Mouse (Mus musculus): Measurements from ENCODE around the gene Gfod2. TPM values are rescaled to one million over a fixed set of nuclear protein-coding genes. Genes with fewer than 3 reads are reported as not detected.

Gfod2 gene
- total and polyA plus RNA-seq, 3 experiments, result 2.3 to 3.7 (median 3.7) TPM

DNA sequence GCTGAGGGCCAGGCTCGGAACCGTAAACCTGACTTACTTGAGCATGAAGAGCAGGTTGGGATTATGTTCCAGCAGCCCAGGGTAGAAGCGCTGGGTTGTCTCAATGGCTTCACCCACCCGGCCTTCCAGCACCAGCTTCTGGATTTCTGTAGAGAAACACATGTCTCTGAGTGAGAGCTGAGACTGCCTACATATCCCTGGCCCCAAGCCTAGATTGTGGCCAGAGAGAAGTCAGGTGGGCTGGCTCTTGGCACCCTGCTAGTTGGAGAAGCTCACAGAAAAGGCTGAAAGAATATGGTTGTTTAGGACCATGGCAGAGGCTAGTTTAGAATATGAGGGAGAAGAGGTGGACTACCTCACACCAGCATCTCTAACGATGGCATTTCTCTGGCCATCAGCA is 16.0 kb upstream of the Gfod2 start:
- Histone ChIP-seq H3K27me3 (ENCODE audit: control insufficient read depth, insufficient read depth, low read length) (no peaks in the 10 kb centered on the region), H3K4me3 (no peak overlapping the region), H3K79me2 (replicated peaks; ENCODE audit: control insufficient read depth, insufficient read depth, low read length) (no peaks in the 10 kb centered on the region), H3K36me3 (ENCODE audit: control insufficient read depth, insufficient read depth, low read length) (no peaks in the 10 kb centered on the region), H3K9ac (ENCODE audit: low read depth, low read length) (no peak overlapping the region), H3K4me1 (ENCODE audit: control insufficient read depth, insufficient read depth, low read length) (no peaks in the 10 kb centered on the region), H3K27ac (no peak overlapping the region)
- TF ChIP-seq CTCF (IDR thresholded peaks at IDR 0.05) (no peak), POLR2A (IDR thresholded peaks at IDR 0.05; ENCODE audit: insufficient read depth, low read depth, low read length) (no peak), EP300 (IDR thresholded peaks at IDR 0.05; ENCODE audit: insufficient read depth, low read depth, low read length) (no peak)
- 91% methylated on average over 5 of the region's 5 CpGs for WGBS
- no peak for DNase-seq
- intact Hi-C loops (cut with DNase I), result no loop called here

GRCm38 (mm10) chr8:105773441-105773861 is 15.0 kb upstream of the Gfod2 start:
- no peaks in the 10 kb centered on the region for H3K27me3 ChIP-seq (ENCODE audit: control insufficient read depth, insufficient read depth, low read length)
- 68% methylated on average over 1 of the region's 1 CpGs for WGBS
- H3K9ac ChIP-seq (ENCODE audit: low read depth, low read length), result no peak overlapping the region
- peak in 1 of 2 experiments; percentile 24 for DNase-seq
- no peaks in the 10 kb centered on the region for H3K36me3 ChIP-seq (ENCODE audit: control insufficient read depth, insufficient read depth, low read length)
- H3K79me2 ChIP-seq (replicated peaks; ENCODE audit: control insufficient read depth, insufficient read depth, low read length), result no peaks in the 10 kb centered on the region
- no peaks in the 10 kb centered on the region for H3K4me1 ChIP-seq (ENCODE audit: control insufficient read depth, insufficient read depth, low read length)
- intact Hi-C loops (cut with DNase I), result no loop called here
- no peak overlapping the region for H3K27ac ChIP-seq
- no peak for TF ChIP-seq CTCF (IDR thresholded peaks at IDR 0.05)
- no peak for TF ChIP-seq POLR2A (IDR thresholded peaks at IDR 0.05; ENCODE audit: insufficient read depth, low read depth, low read length)
- no peak overlapping the region for H3K4me3 ChIP-seq

DNA sequence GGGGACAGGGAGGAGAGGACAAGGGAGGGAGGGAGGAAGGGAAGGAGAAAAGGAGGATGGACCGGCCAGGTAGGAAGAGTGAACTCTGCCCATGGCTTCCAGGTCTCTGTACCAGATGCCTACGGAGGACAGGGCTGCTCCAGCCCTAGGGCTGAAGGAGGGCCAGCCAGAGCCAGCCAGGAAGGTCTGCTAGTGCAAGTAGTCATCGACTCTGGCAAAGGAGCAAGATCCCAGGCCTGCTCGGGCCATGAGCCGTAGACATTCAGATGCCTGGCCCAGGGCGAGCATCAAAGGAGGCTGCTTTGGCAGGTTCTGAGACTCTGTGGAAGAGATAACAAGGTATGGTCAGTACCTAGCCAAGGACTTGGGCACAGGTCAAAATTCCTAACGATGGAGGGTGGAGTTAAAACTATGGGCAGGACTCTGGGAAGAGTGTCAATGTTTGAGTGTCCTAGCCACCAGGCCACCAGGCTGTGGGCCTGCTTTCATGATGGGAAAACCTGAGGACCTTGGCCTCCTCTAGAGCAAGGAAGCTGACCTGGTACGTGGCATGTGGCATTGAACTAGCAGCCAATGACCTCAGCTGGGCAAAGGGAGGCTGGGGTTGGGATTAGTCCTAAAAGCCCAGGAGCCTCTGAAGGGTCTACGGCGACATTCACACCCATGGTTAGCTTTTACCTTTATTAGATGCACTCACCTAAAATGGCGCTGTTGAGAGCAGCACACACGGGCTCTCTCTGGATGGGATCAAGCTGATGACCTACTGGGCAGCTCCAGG is 13.1 kb upstream of the Gfod2 start:
- DNase-seq, result no peak
- TF ChIP-seq CTCF (IDR thresholded peaks at IDR 0.05), result no peak
- TF ChIP-seq EP300 (IDR thresholded peaks at IDR 0.05; ENCODE audit: insufficient read depth, low read depth, low read length), result no peak
- TF ChIP-seq POLR2A (IDR thresholded peaks at IDR 0.05; ENCODE audit: insufficient read depth, low read depth, low read length), result no peak
- Histone ChIP-seq H3K27ac (no peak overlapping the region), H3K4me1 (ENCODE audit: control insufficient read depth, insufficient read depth, low read length) (no peaks in the 10 kb centered on the region), H3K9ac (ENCODE audit: low read depth, low read length) (no peak overlapping the region), H3K27me3 (ENCODE audit: control insufficient read depth, insufficient read depth, low read length) (no peaks in the 10 kb centered on the region), H3K36me3 (ENCODE audit: control insufficient read depth, insufficient read depth, low read length) (no peaks in the 10 kb centered on the region), H3K79me2 (replicated peaks; ENCODE audit: control insufficient read depth, insufficient read depth, low read length) (no peaks in the 10 kb centered on the region), H3K4me3 (no peak overlapping the region)
- 83% methylated on average over 12 of the region's 12 CpGs for WGBS
- intact Hi-C loops (cut with DNase I), result no loop called here

GRCm38 (mm10) chr8:105770609-105771008 is 12.1 kb upstream of the Gfod2 start:
- H3K9ac ChIP-seq (ENCODE audit: low read depth, low read length), result no peak overlapping the region
- no peaks in the 10 kb centered on the region for H3K4me1 ChIP-seq (ENCODE audit: control insufficient read depth, insufficient read depth, low read length)
- no peaks in the 10 kb centered on the region for H3K27me3 ChIP-seq (ENCODE audit: control insufficient read depth, insufficient read depth, low read length)
- H3K79me2 ChIP-seq (replicated peaks; ENCODE audit: control insufficient read depth, insufficient read depth, low read length), result no peaks in the 10 kb centered on the region
- H3K36me3 ChIP-seq (ENCODE audit: control insufficient read depth, insufficient read depth, low read length), result no peaks in the 10 kb centered on the region
- no peak for DNase-seq
- TF ChIP-seq EP300 (IDR thresholded peaks at IDR 0.05; ENCODE audit: insufficient read depth, low read depth, low read length), result no peak
- TF ChIP-seq CTCF (IDR thresholded peaks at IDR 0.05), result peak; percentile 90
- WGBS, result 82% methylated on average over 1 of the region's 1 CpGs
- intact Hi-C loops (cut with DNase I), result no loop called here
- no peak overlapping the region for H3K4me3 ChIP-seq
- no peak overlapping the region for H3K27ac ChIP-seq

GRCm38 (mm10) chr8:105768485-105769257 is 10.2 kb upstream of the Gfod2 start:
- no peaks in the 10 kb centered on the region for H3K27me3 ChIP-seq (ENCODE audit: control insufficient read depth, insufficient read depth, low read length)
- H3K9ac ChIP-seq (ENCODE audit: low read depth, low read length), result no peak overlapping the region
- no peak for DNase-seq
- H3K27ac ChIP-seq, result no peak overlapping the region
- no peaks in the 10 kb centered on the region for H3K79me2 ChIP-seq (replicated peaks; ENCODE audit: control insufficient read depth, insufficient read depth, low read length)
- no peaks in the 10 kb centered on the region for H3K4me1 ChIP-seq (ENCODE audit: control insufficient read depth, insufficient read depth, low read length)
- no peak for TF ChIP-seq POLR2A (IDR thresholded peaks at IDR 0.05; ENCODE audit: insufficient read depth, low read depth, low read length)
- no peak for TF ChIP-seq CTCF (IDR thresholded peaks at IDR 0.05)
- no peak for TF ChIP-seq EP300 (IDR thresholded peaks at IDR 0.05; ENCODE audit: insufficient read depth, low read depth, low read length)
- no peak overlapping the region for H3K4me3 ChIP-seq
- 69% methylated on average over 5 of the region's 5 CpGs for WGBS
- intact Hi-C loops (cut with DNase I), result no loop called here
- no peaks in the 10 kb centered on the region for H3K36me3 ChIP-seq (ENCODE audit: control insufficient read depth, insufficient read depth, low read length)

- DNase-seq, result no peak
- peaks cover 2% of the 10 kb centered on the region; the same call in 1 of the 2 replicates for H3K79me2 ChIP-seq (replicated peaks; ENCODE audit: control insufficient read depth, insufficient read depth, low read length)
- H3K27me3 ChIP-seq (ENCODE audit: control insufficient read depth, insufficient read depth, low read length), result no peaks in the 10 kb centered on the region
- intact Hi-C loops (cut with DNase I), result loop anchor here (5.0 kb wide), 3 partner anchors 46 to 121 kb away; partner anchors contain the start of genes Agrp, Ctcf, Ranbp10 and Tsnaxip1
- WGBS, result 3% methylated on average over 12 of the region's 12 CpGs
- H3K4me3 ChIP-seq, result peak overlapping the region; percentile 87
- H3K9ac ChIP-seq (ENCODE audit: low read depth, low read length), result peak overlapping the region; percentile 76
- peak overlapping the region; percentile 69 for H3K27ac ChIP-seq
- peaks cover 4% of the 10 kb centered on the region for H3K4me1 ChIP-seq (ENCODE audit: control insufficient read depth, insufficient read depth, low read length)
- peaks cover 2% of the 10 kb centered on the region; the same call in 1 of the 2 replicates for H3K36me3 ChIP-seq (ENCODE audit: control insufficient read depth, insufficient read depth, low read length)
- TF ChIP-seq CTCF (IDR thresholded peaks at IDR 0.05) (no peak), POLR2A (IDR thresholded peaks at IDR 0.05; ENCODE audit: insufficient read depth, low read depth, low read length) (no peak), EP300 (IDR thresholded peaks at IDR 0.05; ENCODE audit: insufficient read depth, low read depth, low read length) (no peak)
These were observed 628 bp downstream of the Gfod2 start for GRCm38 (mm10) chr8:105757796-105758276.

Data from heart, adult 2 months (tissue).